ENCODE assay signal across 17 mouse cellular contexts in the genomic region with DNA sequence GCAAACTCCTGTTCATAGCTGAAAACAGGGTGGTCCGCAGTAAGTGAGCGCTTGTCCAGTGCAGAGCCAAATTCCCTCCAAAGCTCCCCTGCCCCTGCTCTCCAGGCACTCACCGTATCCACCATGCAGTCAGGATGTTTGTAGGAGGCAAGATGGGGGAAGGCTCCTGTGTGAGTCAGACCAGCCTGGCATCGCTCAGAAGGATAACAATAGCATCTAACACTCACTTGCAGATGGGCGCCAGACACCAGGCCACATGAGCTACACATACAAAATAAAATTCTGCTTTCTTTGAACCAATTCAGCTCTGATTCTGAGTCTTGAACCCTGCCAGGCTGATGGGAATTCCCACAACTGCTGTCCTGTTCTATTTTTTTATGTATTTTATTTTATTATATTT. TPM values are rescaled to one million over a fixed set of nuclear protein-coding genes. Genes with fewer than 3 reads are reported as not detected.
A peak's percentile ranks its signal among the peaks of the same experiment; 100 is the strongest.
DNase-seq lines count a peak whose midpoint lies in the region; TF ChIP-seq lines count a peak whose summit lies in the region.
"Had no signal": no experiment of that assay in that cellular context is flagged by ENCODE, and none has a peak within 500 bp of the region (broad histone marks: within the 10 kb centered on the region; RNA-seq: fewer than 3 reads in every experiment).

No protein-coding gene starts in this region.

- no peak for TF ChIP-seq CTCF in lung, adult 2 months (IDR thresholded peaks at IDR 0.05; ENCODE audit: insufficient read depth, low read length)

- 81% methylated on average over 5 of the region's 5 CpGs for WGBS in lung, adult 2 months

- intact Hi-C loops in left cerebral cortex, postnatal 25 days (cut with DNase I), result loop anchor here (5.0 kb wide), 2 partner anchors 71 to 89 kb away; no protein-coding TSS in a partner anchor

- no peak for TF ChIP-seq POLR2A in lung, adult 2 months (IDR thresholded peaks at IDR 0.05; ENCODE audit: borderline replicate concordance, extremely low read depth, low read depth, low read length)

- H3K4me1 ChIP-seq in lung, adult 2 months (ENCODE audit: control insufficient read depth, insufficient read depth, low read length), result no peaks in the 10 kb centered on the region
- H3K4me1 ChIP-seq: heart, embryonic 13.5 days; stomach, embryonic 15.5 days had no signal

- H3K4me3 ChIP-seq in lung, adult 2 months (replicated peaks; ENCODE audit: extremely low read depth, low read depth, low read length), result no peak overlapping the region
- H3K4me3 ChIP-seq: heart, embryonic 13.5 days; limb, embryonic 10.5 days; stomach, embryonic 15.5 days had no signal

- peak; percentile 87 for DNase-seq in right cerebral cortex, adult 18-20 months
- DNase-seq in right cerebral cortex, postnatal 4 days, result no peak
- DNase-seq in layer of hippocampus, adult 8-10 months (ENCODE audit: low spot score in 2 of 2), result peak; percentile 74 to 79
- DNase-seq in left cerebral cortex, postnatal 25 days (ENCODE audit: low spot score in 2 of 2), result peak; percentile 62 to 94
- DNase-seq in telencephalon, adult 2 months (ENCODE audit: low read depth, low spot score), result peak; percentile 77
- no peak for DNase-seq in urinary bladder, postnatal 10 days (ENCODE audit: low spot score)
- DNase-seq in lung, adult 2 months, result no peak
- DNase-seq in spleen, postnatal 36 days (ENCODE audit: low spot score in 2 of 2), result no peak
- DNase-seq: cerebellum, postnatal 25 days; heart, postnatal 36 days; kidney, adult 18-20 months; kidney, postnatal 10 days; midbrain, embryonic 14.5 days; thymus, postnatal 14 days had no signal

RNA-seq across cellular contexts. Expression of gene Tacc2, which starts 26.3 kb away (rescaled TPM):
- total RNA-seq in layer of hippocampus, adult 8-10 months (2022), result 10 to 100 TPM; 73.3 to 82.8 (median 79.4) TPM
- 10 to 100 TPM; 62.2 to 62.7 TPM for total RNA-seq in left cerebral cortex, postnatal 25 days (2021)
- 71.7 and 74.5 TPM in 2 replicates for polyA plus RNA-seq in lung, adult 2 months (2012; rRNA removed)

RNA-seq across cellular contexts. Expression of gene Nsmce4a, which starts 30.6 kb away (rescaled TPM):
- 10 to 100 TPM; 42.0 to 45.3 (median 43.3) TPM for total RNA-seq in layer of hippocampus, adult 8-10 months (2022)
- total RNA-seq in left cerebral cortex, postnatal 25 days (2021), result 10 to 100 TPM; 31.9 to 34.9 TPM
- polyA plus RNA-seq in lung, adult 2 months (2012; rRNA removed), result 29.6 and 36.3 TPM in 2 replicates

Comparison
In these comparisons a context has a peak if more than half of its experiments do, and no peak if none do; other contexts are left out.
1. DNase-seq: peak in right cerebral cortex, adult 18-20 months (single experiment), layer of hippocampus, adult 8-10 months (2 of 2), left cerebral cortex, postnatal 25 days (2 of 2) and telencephalon, adult 2 months (single experiment); none in right cerebral cortex, postnatal 4 days (single experiment), urinary bladder, postnatal 10 days (single experiment), lung, adult 2 months (single experiment) and spleen, postnatal 36 days (0 of 2).